Mouse (Mus musculus) cerebellum, adult 18-20 months (tissue): ENCODE measurements around the gene Tmpo.
A peak's percentile ranks its signal among the peaks of the same experiment; 100 is the strongest.

Experiments used
- DNase-seq, 2 experiments: peaks; one replicate each; pipeline ENCODE4 v3.0.0; 2021

Tmpo gene

DNA sequence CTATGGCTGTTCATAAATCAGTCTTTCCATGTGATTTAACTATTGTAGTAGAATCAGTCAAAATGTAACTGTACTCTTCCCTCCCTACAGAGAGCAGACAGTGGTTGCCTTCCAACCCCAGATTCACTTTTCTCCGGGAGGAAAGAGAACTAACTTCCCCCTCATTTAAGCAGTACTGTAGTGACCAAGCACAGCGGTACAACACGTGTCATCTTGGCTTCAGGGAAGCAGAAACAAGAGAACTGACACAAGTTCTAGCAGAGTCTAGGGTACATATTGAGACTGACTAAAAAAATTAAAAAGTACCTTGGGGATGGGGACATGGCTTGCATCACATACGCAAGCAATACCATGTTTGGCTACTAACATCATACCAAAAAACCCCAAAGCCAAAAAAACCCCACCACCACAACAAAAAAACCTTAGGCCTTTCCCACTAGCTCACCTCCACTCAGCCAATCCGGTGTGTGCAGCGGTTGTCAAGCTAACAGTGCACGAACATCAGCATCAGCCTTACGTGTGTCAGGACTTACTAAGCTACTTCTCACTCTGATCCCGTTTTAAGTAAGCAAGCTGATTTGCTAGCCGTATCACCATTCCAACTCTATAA, 27.1 kb downstream of the Tmpo start:
- no peak for DNase-seq

DNA sequence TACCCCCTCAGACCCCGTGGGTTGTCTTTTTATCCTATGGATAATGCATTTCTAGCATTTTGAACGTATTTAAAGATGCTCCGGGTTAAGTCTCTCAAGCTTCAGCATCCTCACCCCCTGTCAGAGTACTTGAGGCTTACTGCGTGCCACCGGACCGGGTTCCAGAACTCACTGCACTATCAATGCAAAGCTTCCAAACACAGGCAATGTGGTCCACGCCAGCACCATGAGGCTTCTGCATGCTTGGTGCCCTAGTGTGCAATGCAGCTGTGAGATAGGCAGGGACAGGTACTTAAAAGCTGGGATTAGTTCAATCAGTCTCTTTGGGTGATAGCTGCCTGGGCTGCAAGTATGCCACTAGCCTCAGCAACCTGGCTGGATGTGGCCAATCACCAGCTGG, 35.7 kb downstream of the Tmpo start:
- no peak for DNase-seq

DNA sequence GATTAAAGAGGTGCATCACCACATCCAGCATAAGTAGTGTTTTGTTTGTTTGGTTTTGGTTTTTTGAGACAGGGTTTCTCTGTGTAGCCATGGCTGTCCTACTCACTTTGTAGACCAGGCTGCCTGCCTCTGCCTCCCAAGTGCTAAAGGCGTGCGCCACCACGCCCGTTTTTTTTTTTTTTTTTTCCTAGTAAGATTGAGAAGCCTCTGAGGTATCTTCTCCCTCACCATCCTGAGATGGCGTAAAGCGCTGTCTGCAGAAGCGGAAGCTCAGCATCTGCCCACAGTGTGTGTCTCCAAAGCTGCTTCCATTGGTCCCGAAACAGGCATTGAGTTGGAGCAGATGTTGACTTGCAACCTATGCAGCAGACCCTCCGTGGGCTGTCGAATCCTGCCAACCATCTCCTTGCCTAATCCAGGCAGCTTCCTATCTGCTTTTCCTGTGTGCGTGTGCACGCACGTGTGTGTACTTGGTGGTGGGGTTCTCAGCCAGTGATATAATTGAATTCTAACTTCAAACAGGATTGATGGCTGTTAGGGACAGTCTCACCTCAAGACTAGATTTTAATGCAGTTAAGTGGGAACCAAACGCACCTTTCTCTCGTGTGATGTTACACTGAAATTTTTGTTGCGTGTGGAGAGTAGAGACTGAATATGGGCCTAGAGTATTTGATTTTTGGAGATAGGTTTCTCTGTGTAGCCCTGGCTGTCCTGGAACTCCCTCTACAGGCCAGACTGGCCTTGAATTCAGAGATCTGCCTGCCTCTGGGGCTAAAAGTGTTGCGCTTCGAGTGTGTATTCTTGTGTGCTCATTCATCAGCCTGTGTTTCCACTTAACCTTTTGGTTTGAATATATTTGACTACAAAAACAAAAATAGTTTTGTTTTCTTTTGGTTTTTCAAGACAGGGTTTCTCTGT, 37.5 kb downstream of the Tmpo start:
- no peak for DNase-seq

DNA sequence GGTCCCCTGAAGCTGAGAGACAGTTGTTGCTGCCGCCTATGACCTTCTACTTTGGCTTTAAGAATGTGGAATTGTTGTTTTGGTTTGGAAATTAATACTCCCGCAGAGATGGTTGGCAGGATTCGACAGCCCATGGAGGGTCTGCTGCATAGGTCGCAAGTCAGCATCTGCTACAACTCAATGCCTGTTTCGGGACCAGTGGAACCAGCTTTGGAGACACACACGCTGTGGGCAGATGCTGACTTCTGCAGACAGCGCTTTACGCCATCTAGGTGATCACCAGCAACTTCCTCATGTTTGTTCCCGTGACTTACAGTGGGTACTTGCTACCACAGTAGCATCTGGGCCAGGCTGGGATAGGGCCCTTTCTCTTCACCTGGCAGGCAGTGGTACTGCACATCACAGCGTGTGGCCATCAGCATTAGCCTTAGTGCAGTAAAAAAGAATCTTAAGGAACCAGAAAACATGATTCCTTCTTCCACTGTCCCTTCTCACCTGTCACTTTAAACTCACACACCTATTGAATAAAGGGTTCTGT, 38.4 kb downstream of the Tmpo start:
- no peak for DNase-seq

DNA sequence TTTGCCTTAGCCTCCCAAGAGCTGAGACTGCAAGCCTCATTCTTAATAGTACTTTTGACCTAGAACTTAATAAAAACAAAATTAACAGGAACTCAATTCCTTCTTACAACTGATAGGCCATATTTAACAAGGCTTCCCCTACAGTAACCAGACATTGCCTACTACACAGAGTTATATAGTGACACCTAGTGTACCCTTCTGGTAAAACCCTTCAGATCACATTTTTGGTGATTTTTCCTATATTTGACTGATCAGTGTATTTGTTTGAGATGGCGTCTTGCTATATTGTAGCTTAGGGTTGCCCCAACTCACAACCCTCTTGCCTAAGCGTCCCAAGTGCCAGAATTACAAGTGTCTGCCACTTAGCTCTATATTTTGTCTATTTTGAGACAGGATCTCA, 39.6 kb downstream of the Tmpo start:
- no peak for DNase-seq

DNA sequence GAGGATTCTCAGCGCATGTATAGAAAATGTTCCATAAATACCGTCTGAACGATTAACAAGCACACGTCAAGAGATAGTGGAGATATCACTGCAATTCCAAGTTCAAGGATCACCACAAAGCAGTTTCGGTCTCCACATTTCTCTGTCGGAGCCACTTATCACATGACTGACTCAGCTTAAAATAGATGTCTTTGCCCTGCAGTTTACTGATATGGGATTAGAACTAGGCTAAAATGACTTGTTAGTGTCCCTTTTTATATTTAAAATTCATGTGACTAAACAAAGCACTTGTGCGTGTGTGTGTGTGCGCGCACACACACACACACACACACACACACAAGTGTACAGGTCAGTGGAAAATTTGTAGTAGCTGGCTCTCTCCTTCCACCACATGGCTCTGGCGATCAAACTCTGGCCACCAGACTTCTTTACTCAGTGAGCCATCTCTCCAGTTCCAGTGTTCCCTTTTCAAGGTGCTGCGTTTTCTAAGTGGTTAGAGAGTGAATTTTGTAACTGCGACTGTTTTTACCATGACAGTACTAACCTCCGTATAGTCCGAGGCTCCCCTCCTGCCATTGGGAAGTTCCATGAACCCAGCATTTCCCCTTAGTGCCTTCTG, 41.9 kb downstream of the Tmpo start:
- DNase-seq, result no peak

DNA sequence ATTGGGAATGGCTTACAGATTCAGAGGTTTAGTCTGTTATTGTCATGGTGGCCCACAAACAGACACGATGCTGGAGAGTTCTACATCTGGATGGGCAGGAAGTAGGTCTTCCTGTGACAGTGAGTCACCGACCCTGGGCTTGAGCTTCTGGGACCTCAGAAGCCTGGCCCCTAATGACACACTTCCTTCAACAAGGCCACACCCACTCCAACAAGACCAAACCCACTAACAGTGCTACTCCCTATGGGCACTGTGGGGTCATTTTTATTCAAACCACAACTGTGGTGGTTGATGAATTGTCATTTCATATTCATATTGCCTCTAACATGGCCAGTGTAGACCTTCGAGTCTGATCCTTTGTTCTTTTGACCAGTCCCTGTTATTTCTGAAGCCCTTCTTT, 42.8 kb downstream of the Tmpo start:
- no peak for DNase-seq

DNA sequence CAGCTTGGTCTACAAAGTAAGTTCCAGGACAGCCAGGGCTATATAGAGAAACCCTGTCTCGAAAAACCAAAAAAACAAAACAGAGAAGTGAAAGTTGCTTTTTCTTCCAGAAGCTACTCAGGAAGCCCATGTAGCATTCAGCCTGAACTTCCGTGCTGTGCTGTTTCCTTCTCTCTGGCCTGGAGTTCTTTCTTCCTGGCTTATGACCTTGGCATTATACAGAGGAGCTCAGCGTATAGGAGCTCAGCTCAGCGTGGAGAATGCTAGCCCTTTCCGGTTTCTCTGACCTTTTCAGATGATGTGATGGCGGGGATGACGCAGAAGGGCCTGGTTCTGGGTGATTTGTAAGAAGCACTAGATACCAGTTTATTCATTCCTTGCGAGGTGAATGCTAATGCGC, 43.7 kb downstream of the Tmpo start:
- DNase-seq, result no peak

DNA sequence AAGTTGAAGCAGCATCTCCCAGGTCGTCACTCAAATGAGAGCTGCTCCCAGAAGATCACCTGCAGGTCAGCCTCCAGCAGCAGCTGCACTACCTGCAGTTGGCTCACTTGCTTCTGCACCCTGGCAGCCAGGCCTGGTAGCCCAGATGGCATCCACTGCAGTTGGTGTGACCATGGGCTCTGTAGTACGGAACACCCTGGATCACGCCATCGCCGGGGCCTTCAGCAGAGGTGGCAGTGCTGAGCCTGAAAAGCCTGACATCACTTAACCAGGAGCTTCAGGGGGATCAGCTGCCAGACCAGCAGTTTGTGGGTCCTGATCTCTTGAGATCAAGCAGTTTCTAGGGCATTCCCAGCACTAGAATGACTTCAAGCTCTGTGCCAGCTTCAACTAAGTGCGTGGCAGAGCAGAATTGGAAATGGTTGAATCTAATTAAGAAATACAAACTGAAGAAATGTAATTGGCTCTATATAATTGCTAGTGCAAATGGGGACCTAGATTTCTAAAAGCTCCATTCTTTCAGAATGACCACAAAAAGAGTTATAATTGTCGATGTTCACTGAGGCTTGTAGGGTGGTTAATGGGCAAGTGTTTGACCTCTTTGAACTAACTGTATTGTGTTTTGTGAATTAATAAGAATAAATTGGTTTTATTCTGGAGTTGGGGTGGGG, 45.7 kb downstream of the Tmpo start:
- DNase-seq, result no peak

DNA sequence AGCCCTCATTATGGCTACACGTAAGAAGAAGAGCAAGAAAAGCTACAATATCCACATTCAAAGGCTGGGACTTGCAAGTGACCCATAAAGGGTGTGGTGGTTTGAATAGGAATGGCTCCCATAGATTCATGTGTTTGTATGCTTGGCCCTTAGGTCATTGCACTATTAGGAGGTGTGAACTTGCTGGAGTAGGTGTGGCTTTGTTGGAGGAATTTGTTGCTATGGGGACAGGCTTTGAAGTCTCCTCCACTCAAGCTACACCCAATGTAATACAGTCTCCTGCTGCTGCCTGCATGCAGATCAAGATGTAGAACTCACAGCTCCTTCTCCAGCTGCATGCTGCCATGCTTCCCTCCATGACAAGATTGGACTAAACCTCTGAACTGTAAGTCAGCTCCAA, 49.5 kb downstream of the Tmpo start:
- no peak for DNase-seq

DNA sequence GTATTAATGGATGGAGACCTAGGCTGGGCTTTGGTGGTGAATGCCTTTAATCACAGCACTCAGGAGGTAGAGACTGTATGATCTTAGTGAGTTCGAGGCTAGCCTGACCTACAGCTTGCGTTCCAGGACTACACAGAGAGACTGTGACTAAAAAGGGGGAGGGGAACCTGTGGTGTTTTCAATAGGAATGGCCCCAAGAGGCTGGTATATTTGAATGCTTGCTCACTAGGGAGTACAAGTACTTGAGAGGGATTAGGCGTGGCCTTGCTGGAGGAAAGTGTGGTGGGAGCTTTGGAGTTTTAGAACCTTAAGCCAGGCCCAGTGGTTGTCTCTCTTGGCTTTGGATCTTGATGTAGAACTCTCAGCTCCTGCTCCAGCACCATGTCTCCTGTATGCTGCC, 50.3 kb downstream of the Tmpo start:
- no peak for DNase-seq

DNA sequence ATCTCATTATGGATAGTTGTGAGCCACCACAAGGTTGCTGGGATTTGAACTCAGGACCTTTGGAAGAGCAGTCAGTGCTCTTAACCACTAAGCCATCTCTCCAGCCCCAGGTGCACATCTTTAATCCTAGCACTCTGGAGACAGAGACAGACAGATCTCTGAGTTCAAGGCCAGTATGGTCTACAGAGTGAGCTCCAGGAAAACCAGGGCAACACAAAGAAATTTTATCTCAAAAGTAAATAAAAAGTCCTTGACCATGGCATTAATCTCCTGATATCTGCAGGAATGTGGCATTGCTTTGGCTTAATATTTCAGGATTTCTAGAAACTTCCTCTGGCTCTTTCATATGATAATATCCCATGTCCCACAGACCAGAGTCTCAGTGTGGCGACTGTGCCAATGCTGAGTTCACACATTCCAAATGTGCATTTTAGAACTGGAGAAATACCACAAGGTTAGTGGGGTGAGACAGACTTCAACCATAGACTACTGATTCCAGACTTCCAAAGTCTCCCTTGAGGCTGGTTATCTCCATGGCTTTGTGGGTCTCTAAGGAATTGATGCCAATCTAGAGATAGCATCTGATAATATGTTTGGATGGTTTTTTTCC, 52.5 kb downstream of the Tmpo start:
- no peak for DNase-seq

DNA sequence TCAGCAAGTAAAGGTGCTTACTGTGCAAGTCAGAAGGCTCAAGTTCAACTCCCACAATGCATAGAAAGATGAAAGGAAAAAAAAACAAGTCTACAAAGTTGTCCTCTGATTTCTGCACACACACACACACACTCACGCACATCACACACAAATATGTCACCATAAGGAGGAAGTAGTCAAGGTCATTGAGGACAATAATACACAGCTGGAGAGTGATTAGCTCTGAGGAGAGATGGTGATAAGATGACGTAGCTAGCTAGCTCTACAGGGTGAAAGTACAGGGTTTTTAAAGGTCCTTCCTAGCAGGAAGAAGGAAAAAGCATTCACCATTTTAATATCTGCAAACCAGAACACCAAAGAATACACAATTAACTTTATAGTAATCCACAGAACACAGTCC, 53.7 kb downstream of the Tmpo start:
- no peak for DNase-seq

DNA sequence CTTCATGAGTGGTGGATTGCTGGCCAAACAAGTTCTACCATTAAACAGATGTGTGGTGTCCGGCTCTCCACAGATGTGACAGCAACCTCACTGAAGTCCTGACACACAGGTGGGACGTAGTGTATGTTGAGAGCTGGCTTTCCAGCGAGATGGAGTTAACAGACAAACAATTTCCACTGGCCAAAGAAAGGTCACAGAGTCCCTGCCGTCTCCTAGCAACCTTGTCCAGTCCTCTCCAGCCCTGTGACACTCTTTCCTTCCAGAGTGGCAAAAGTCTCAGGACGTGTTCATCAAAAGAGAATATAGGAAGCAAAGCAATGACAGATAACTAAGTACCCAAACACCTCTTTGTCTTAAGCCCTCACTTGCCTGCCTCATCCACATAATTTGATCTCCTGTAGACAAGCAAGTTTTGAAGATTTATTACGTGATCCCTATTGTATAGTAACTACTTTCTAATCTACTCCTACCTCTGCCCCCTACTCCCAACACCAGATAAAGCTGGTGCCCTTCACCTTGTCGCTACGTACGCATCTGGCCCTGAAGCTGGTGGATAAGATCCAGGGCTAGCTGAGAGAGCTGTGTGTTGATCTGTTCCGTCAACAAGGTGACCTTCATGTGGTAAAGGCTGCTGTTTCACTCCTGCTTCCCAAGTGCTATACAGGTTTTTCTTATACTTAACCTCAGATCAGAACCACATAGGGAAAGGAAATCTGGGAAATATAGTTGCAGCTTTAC, 54.3 kb downstream of the Tmpo start:
- no peak for DNase-seq

DNA sequence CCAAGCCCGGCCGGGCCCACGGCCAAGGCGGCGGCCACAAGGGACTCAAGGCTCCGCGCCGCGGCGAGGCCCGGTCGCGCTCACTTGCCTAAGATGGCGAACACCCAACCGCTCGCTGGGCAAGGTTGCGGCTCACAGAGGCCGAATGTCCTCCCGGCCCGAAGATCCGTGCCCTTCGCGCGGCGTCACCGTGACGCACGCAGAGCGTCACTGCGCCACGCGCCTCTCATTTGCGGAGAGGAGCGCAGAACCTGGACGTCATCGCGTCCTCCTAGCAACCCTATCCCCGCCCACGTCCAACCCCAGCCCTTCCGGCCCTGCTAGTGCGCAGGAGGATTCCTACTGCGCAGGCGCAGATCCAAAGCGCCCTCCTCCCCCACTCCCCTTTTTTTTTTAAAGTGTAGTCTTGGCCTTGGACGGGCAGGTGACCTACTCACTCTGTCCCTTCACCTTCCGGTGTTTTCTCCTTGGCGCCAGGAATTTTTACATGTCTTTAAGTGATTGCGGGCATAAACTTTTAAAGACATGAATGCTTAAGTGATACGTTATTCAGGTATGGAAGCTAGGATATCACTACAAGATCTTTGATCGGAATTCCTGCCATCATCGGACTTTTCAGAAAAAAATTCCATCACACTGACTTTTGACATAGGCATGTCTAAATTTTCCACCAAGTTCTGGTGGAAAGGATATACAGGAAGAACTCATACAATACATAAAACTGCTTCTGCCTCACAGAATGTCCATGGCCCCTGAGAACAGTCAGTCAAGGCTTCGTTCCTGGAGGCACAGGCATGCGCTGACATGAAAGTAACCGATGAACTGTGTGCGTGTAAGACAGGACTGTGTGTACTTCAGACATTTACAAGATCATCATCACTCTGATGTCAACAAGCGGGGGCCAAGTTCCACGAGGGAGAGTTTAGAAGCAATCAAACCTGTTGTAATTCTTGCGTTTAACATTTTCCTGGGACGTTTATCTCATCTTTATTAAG, 57.0 kb downstream of the Tmpo start, which contains the start of gene Slc25a3:
Slc25a3 (minus strand) TSS at position 232 of the 995 bp plus-strand sequence.
- DNase-seq, result peak; percentile 98 to 99

DNA sequence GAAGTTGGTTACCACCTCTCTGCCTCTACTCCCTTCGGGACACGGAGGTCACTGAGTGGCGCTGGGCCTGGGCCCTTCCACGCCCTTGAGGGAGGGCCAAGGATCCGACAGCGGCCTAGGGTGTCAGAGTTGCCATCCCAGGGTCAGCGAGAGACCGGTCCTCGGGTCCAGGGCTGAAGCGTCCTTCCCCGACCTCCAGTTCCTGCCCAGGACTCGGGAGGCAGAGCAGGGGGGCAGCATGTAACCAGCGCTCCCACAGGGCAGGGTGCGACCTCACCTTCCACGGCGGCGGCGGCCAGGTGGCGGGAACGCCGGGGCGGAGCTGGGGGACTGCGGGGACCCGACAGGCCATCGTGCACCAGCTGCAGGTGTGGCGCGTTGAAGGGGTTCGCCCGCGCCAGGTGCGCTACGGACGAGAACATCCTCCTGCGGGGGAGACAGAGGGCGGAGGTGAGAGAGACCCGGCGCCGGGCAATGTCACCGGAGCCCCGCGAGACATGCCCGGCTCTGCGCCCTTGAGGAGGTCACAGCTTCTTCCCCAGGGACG, 57.8 kb downstream of the Tmpo start:
- DNase-seq, result peak in 1 of 2 experiments; percentile 55

DNA sequence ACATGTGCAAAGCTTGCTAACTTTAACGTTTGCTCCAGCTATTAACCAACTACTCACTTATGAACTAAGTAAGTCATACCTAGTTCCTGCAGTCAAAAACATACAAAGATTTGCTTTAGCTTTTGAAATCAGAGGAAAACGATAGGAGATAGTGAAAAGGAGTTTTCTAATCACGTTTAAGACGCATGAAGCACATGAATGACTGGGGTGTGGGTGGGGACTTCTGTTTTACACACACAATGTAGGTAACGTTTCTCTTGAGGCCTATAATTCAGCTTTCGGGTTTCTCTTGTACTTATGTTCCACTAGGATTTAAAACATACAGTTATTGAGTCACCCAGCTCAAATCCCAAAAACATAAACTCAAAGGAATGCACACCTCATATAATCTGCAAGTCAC, 58.5 kb downstream of the Tmpo start:
- no peak for DNase-seq

DNA sequence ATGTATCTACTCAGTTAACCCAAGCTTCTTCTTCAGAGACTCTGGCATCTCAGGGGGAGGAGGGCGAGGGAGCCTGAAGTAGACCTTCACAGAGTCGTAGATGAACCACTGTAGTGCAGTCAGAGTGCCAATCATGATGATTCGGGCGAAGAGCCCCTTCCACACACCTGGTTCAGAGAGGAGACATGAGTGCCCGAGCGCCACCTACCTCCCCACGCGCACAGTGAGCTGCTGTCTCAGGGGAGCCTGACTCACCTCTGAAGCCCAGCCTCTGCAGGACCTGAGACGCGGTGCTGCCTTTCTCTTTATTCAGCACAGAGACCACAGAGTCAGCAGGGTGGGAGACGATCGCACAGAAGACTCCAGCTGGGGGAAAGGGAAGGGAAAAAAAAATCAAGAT, 64.2 kb downstream of the Tmpo start:
- DNase-seq, result no peak

DNA sequence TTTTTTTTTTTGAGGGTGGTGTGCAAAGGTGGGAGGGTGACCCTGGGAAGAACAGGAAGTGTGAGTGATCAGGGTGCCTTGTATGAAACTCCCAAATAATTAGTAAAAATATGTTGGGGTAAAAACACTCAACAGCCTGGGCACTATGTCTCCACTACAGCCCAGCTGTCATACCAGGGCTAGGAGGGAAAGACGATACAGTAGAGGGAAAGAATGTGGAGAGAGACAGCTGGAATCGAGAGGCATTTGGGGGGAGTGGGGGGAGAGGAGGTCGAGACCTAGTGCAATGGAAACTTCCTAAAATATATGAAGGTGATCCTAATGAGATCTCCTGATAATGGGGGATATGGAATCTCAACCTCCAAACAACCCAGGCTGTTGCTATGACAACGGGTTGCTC, 71.3 kb downstream of the Tmpo start:
- no peak for DNase-seq

DNA sequence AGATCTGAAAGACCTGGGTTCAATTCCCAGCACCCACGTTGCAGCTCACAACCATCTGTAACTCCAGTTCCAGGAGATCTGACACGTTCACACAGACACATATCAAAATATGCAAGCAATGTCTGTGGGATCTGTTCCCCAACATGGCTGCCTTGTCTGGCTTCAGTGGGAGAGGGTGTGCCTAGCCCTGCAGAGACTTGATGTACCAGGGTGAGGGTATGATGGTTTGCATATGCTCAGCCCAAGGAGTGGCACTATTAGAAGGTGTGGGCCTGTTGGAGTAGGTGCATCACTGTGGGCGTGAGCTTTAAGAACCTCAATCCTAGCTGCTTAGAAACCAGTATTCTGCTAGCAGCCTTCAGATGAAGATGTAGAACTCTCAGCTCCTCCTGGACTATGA, 75.1 kb downstream of the Tmpo start:
- DNase-seq, result no peak
